Mouse (Mus musculus) olfactory bulb, adult 2 months (tissue): ENCODE data around the gene Irs3.

Source experiments
- CTCF ChIP-seq: fragments of 200-500 bp; IDR thresholded peaks from 2 replicates; pipeline ENCODE4 v1.5.1; 2012; ENCODE audit warnings: low read depth, mild to moderate bottlenecking, low read length, moderate library complexity; ENCODE audit not compliant: insufficient read depth
- POLR2A ChIP-seq: fragments of 200-500 bp; IDR thresholded peaks from 2 replicates; pipeline ENCODE4 v1.6.1; 2012; ENCODE audit warnings: mild to moderate bottlenecking, low read depth, low read length, moderate library complexity; ENCODE audit not compliant: insufficient read depth

DNA sequence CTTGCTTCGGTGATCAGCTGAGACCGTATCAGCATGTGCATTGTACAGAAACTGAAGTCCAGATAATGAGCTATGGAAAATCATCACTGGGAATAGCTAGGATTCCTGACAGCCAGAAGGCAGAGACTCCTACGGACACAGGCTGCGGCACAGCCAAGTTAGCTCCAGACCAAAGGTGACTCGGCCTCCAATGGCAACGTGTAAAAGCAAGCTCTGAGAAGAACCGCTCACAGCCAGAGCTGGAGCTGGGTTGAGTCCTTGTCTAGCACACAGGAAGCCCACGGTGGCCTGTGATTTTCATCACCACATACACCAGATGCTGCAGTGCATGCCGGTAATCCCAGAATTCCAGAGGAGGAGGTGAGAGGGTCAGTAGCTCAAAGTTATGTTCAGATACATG, 45.0 kb upstream of the Irs3 start:
- TF ChIP-seq POLR2A (no peak), CTCF (no peak)
